Mouse (Mus musculus): ENCODE measurements at regions not wholly inside any gene's neighbourhood (a gene's known extent, or its start where the extent isn't known, plus 50 kb on each side); places are given as distances from the start of the nearest gene placed in this dataset.

- H3K36me3 ChIP-seq, result no peaks in the 10 kb centered on the region
- 82% methylated on average over 5 of the region's 5 CpGs for WGBS
- H3K4me3 ChIP-seq (replicated peaks), result no peak overlapping the region
- no peak overlapping the region for H3K4me2 ChIP-seq (replicated peaks)
- no peaks in the 10 kb centered on the region for H3K4me1 ChIP-seq
- no peak overlapping the region for H3K9ac ChIP-seq
- ATAC-seq (ENCODE audit: insufficient number of reproducible peaks, low FRiP score, low TSS enrichment, low read depth), result no peak
- no peak overlapping the region for H3K27ac ChIP-seq (replicated peaks)
- no peaks in the 10 kb centered on the region for H3K9me3 ChIP-seq (replicated peaks)
- H3K27me3 ChIP-seq, result no peaks in the 10 kb centered on the region
Measured at GRCm38 (mm10) chr13:16633445-16634092, 621.9 kb downstream of the Inhba start.

GRCm38 (mm10) chr13:16636251-16636650 is 624.6 kb downstream of the Inhba start:
- no peak for ATAC-seq (ENCODE audit: insufficient number of reproducible peaks, low FRiP score, low TSS enrichment, low read depth)
- Histone ChIP-seq H3K4me2 (replicated peaks) (no peak overlapping the region), H3K27ac (replicated peaks) (no peak overlapping the region), H3K36me3 (no peaks in the 10 kb centered on the region), H3K9ac (no peak overlapping the region), H3K4me3 (replicated peaks) (no peak overlapping the region), H3K4me1 (no peaks in the 10 kb centered on the region), H3K27me3 (no peaks in the 10 kb centered on the region), H3K9me3 (replicated peaks) (no peaks in the 10 kb centered on the region)
- 66% methylated on average over 2 of the region's 2 CpGs for WGBS

GRCm38 (mm10) chr13:16641611-16642449 is 630.2 kb downstream of the Inhba start:
- no peak overlapping the region for H3K4me3 ChIP-seq (replicated peaks)
- no peaks in the 10 kb centered on the region for H3K27me3 ChIP-seq
- H3K9ac ChIP-seq, result no peak overlapping the region
- 47% methylated on average over 3 of the region's 3 CpGs for WGBS
- no peaks in the 10 kb centered on the region for H3K9me3 ChIP-seq (replicated peaks)
- H3K4me2 ChIP-seq (replicated peaks), result no peak overlapping the region
- no peaks in the 10 kb centered on the region for H3K36me3 ChIP-seq
- ATAC-seq (ENCODE audit: insufficient number of reproducible peaks, low FRiP score, low TSS enrichment, low read depth), result no peak
- H3K27ac ChIP-seq (replicated peaks), result no peak overlapping the region
- H3K4me1 ChIP-seq, result 0 out of 2 replicates have a peak, but pooled peaks cover 8% of the 10 kb centered on the region

DNA sequence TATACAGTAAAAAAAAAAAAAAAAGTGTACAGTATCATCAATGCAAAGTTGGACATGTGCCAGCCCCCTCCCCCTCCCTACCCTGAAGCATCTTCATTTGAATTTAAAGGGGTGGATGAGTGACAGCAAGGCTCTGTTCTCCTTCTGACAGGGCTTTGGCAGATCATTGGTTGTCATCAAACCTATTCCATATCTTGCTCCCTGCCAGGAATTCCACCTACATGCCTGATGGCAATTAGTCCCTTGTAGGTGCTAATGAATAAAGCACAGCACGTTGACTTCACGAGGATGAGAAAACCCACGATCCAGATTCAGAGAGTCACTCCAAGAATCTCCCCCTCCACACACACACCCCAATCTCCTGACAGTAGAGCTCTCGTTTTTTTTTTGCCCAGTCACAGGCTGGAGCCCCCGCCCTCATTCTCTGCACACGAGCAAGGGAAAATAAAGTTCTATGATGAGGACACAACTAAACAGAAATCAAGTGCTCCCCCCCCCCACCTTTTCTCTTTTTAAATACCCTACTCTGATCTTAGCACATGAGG is 630.9 kb downstream of the Inhba start:
- Histone ChIP-seq H3K27me3 (no peaks in the 10 kb centered on the region), H3K27ac (replicated peaks) (no peak overlapping the region), H3K9me3 (replicated peaks) (no peaks in the 10 kb centered on the region), H3K4me3 (replicated peaks) (no peak overlapping the region), H3K36me3 (no peaks in the 10 kb centered on the region), H3K9ac (no peak overlapping the region), H3K4me1 (0 out of 2 replicates have a peak, but pooled peaks cover 8% of the 10 kb centered on the region), H3K4me2 (replicated peaks) (no peak overlapping the region)
- no peak for ATAC-seq (ENCODE audit: insufficient number of reproducible peaks, low FRiP score, low TSS enrichment, low read depth)
- 27% methylated on average over 6 of the region's 6 CpGs for WGBS

GRCm38 (mm10) chr13:16645311-16645710 is 633.7 kb downstream of the Inhba start:
- WGBS, result 58% methylated on average over 3 of the region's 3 CpGs
- Histone ChIP-seq H3K27me3 (no peaks in the 10 kb centered on the region), H3K9ac (no peak overlapping the region), H3K4me2 (replicated peaks) (no peak overlapping the region), H3K4me1 (0 out of 2 replicates have a peak, but pooled peaks cover 8% of the 10 kb centered on the region), H3K27ac (replicated peaks) (no peak overlapping the region), H3K9me3 (replicated peaks) (no peaks in the 10 kb centered on the region), H3K36me3 (no peaks in the 10 kb centered on the region), H3K4me3 (replicated peaks) (no peak overlapping the region)
- no peak for ATAC-seq (ENCODE audit: insufficient number of reproducible peaks, low FRiP score, low TSS enrichment, low read depth)

GRCm38 (mm10) chr13:16646056-16646455 is 634.4 kb downstream of the Inhba start:
- no peak overlapping the region for H3K9ac ChIP-seq
- no peaks in the 10 kb centered on the region for H3K36me3 ChIP-seq
- H3K9me3 ChIP-seq (replicated peaks), result no peaks in the 10 kb centered on the region
- no peaks in the 10 kb centered on the region for H3K27me3 ChIP-seq
- no peak for ATAC-seq (ENCODE audit: insufficient number of reproducible peaks, low FRiP score, low TSS enrichment, low read depth)
- no peak overlapping the region for H3K4me2 ChIP-seq (replicated peaks)
- 0 out of 2 replicates have a peak, but pooled peaks cover 8% of the 10 kb centered on the region for H3K4me1 ChIP-seq
- no peak overlapping the region for H3K27ac ChIP-seq (replicated peaks)
- no peak overlapping the region for H3K4me3 ChIP-seq (replicated peaks)

DNA sequence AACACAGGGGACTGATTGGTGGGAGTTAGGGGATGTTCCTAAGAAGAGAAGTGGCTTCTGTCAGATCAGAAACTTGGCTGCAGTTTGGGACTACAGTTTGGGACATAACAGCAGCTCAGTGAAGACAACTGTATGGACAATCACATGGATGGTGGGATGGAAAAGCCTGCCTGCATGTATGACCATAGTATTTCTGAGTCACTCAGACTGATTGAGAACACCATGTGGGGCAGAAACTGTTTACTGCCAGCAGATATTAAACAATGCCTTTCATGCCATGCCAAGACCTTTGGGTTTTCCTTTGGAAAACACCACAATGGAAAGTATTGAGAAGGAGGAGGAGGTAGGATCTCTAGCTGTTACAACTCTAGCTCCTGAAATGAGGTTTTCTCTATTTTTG is 635.0 kb downstream of the Inhba start:
- Histone ChIP-seq H3K4me1 (0 out of 2 replicates have a peak, but pooled peaks cover 7% of the 10 kb centered on the region), H3K4me2 (replicated peaks) (no peak overlapping the region), H3K27ac (replicated peaks) (no peak overlapping the region), H3K9me3 (replicated peaks) (no peaks in the 10 kb centered on the region), H3K4me3 (replicated peaks) (no peak overlapping the region), H3K36me3 (no peaks in the 10 kb centered on the region), H3K9ac (no peak overlapping the region), H3K27me3 (no peaks in the 10 kb centered on the region)
- ATAC-seq (ENCODE audit: insufficient number of reproducible peaks, low FRiP score, low TSS enrichment, low read depth), result no peak

DNA sequence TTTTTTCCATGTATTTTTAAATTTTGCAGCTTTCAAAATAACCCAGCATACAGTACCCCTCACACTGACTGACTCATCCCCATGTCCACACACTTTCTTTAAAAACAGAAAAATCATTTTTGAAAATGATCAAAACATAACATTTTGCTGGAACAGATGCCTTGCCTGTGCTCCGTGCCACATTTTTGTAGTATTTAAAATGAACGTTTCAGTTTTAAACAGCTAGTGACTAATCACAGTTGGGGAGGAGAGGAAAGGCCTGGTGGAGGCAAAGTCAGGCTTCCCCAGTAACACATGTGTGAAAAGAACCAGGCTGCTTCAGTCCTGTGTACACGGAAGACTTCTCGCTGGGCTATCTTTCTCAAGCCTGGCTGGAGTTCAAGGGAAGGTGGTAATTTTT is 644.5 kb downstream of the Inhba start:
- no peaks in the 10 kb centered on the region for H3K36me3 ChIP-seq
- no peak overlapping the region for H3K4me2 ChIP-seq (replicated peaks)
- no peaks in the 10 kb centered on the region for H3K9me3 ChIP-seq (replicated peaks)
- H3K27me3 ChIP-seq, result no peaks in the 10 kb centered on the region
- H3K9ac ChIP-seq, result no peak overlapping the region
- no peak overlapping the region for H3K27ac ChIP-seq (replicated peaks)
- 58% methylated on average over 4 of the region's 4 CpGs for WGBS
- H3K4me3 ChIP-seq (replicated peaks), result no peak overlapping the region
- H3K4me1 ChIP-seq, result no peaks in the 10 kb centered on the region
- ATAC-seq (ENCODE audit: insufficient number of reproducible peaks, low FRiP score, low TSS enrichment, low read depth), result no peak

DNA sequence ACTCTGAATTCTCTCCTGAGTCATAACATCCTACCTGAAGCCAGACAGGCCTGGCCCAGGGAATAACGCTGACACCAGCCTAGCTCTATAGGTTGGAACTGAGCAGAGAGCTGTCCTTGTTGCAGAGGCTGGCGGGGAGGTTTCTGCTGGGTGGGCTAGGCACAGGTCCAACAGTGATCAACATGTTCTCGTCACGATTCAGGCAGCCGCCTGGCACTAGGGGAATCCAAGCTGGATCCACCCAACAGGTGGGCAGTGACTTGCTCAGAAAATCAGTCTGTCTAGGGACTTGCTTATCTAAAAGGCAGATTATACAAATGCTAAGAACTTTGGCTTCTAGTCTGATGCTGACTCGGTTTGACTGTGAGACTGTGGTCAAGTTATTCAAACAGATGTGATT is 648.2 kb downstream of the Inhba start:
- Histone ChIP-seq H3K4me1 (no peaks in the 10 kb centered on the region), H3K27ac (replicated peaks) (no peak overlapping the region), H3K4me2 (replicated peaks) (no peak overlapping the region), H3K36me3 (no peaks in the 10 kb centered on the region), H3K27me3 (no peaks in the 10 kb centered on the region), H3K9ac (no peak overlapping the region), H3K9me3 (replicated peaks) (no peaks in the 10 kb centered on the region), H3K4me3 (replicated peaks) (no peak overlapping the region)
- 56% methylated on average over 6 of the region's 6 CpGs for WGBS
- ATAC-seq (ENCODE audit: insufficient number of reproducible peaks, low FRiP score, low TSS enrichment, low read depth), result 0 out of 2 replicates have a peak, but pooled peaks have one; percentile 24

DNA sequence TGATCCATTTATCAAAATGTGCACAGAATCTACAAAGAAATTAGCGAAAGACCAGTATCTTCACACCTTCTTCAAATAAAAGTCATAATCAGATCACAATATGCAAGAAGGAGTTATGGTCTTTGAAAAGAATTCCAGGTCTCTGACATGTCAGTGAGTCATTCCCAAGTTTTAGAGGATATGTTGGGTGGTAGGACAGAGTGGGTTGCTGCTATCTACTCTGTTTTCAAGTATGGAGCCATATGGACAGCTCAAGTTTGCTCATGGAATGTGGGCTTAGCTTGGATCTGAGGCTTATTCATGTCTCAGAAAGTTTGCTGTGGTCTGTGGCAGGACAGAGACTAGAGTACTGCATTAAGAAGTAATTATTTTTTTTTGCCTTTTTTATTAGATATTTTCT is 657.0 kb downstream of the Inhba start:
- H3K27me3 ChIP-seq, result no peaks in the 10 kb centered on the region
- no peaks in the 10 kb centered on the region for H3K36me3 ChIP-seq
- no peak overlapping the region for H3K27ac ChIP-seq (replicated peaks)
- H3K4me3 ChIP-seq (replicated peaks), result no peak overlapping the region
- no peak overlapping the region for H3K4me2 ChIP-seq (replicated peaks)
- WGBS, result 91% methylated on average over 1 of the region's 1 CpGs
- ATAC-seq (ENCODE audit: insufficient number of reproducible peaks, low FRiP score, low TSS enrichment, low read depth), result no peak
- no peak overlapping the region for H3K9ac ChIP-seq
- no peaks in the 10 kb centered on the region for H3K9me3 ChIP-seq (replicated peaks)
- no peaks in the 10 kb centered on the region for H3K4me1 ChIP-seq

DNA sequence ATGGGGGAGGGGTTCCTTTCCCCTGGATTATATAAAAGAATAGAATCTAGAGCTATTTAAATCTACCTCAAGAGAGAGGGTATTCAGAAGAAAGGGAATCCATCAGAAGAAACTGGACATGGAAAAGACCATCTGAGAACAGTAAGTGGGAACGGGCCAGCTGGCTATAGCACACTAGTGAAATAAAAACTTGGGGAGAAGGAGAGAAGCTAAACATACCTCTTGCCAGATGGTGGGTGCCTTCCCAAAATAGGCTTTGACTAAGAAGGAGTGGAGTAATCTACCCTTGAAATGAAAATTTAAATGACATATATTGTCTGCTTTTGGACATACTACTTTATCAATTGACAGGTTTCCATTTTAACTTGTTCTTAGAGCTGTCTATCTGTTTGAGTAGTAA is 657.6 kb downstream of the Inhba start:
- H3K36me3 ChIP-seq, result no peaks in the 10 kb centered on the region
- H3K4me2 ChIP-seq (replicated peaks), result no peak overlapping the region
- no peak for ATAC-seq (ENCODE audit: insufficient number of reproducible peaks, low FRiP score, low TSS enrichment, low read depth)
- no peaks in the 10 kb centered on the region for H3K9me3 ChIP-seq (replicated peaks)
- no peaks in the 10 kb centered on the region for H3K4me1 ChIP-seq
- H3K27me3 ChIP-seq, result no peaks in the 10 kb centered on the region
- no peak overlapping the region for H3K9ac ChIP-seq
- no peak overlapping the region for H3K27ac ChIP-seq (replicated peaks)
- WGBS, result 92% methylated on average over 1 of the region's 1 CpGs
- H3K4me3 ChIP-seq (replicated peaks), result no peak overlapping the region

Data from embryonic facial prominence, embryonic 15.5 days (tissue).